Mouse (Mus musculus) embryonic fibroblast, embryonic 13.5 days (primary cell): ENCODE measurements around the gene Zc3h4. TPM values are rescaled to one million over a fixed set of nuclear protein-coding genes. Genes with fewer than 3 reads are reported as not detected.

Experiments used
- H3K27ac ChIP-seq: 2 replicates; pipeline ENCODE4 v1.5.1; 2012; ENCODE audit warnings: low read length, control low read depth, inconsistent platforms; ENCODE audit not compliant: insufficient read depth
- H3K4me1 ChIP-seq: 2 replicates; pipeline ENCODE4 v1.6.1; 2011; ENCODE audit warnings: low read length; ENCODE audit not compliant: control insufficient read depth, insufficient read depth
- H3K4me3 ChIP-seq: 2 replicates; pipeline ENCODE4 v1.5.1; 2011; ENCODE audit warnings: mild to moderate bottlenecking, control low read depth, low read length; ENCODE audit not compliant: insufficient read depth
- CTCF ChIP-seq: IDR thresholded peaks from 2 replicates; pipeline ENCODE4 v1.5.1; 2011; ENCODE audit warnings: mild to moderate bottlenecking, control low read depth, low read length, moderate library complexity, borderline replicate concordance; ENCODE audit not compliant: insufficient read depth
- POLR2A ChIP-seq: IDR thresholded peaks from 2 replicates; pipeline ENCODE4 v1.6.1; 2011; ENCODE audit warnings: low read depth, mild to moderate bottlenecking, control low read depth, low read length, moderate library complexity
- polyA plus RNA-seq: library from polyadenylated mRNA; stranded (reverse); fragments of >200 nt; gene quantifications from 2 replicates; pipeline ENCODE4 v1.2.4, GENCODE M21; 2011; ENCODE audit warnings: low read depth; ENCODE audit not compliant: missing spikeins, insufficient read length

Zc3h4 gene
- polyA plus RNA-seq, 1 experiment: 29.4 TPM

DNA sequence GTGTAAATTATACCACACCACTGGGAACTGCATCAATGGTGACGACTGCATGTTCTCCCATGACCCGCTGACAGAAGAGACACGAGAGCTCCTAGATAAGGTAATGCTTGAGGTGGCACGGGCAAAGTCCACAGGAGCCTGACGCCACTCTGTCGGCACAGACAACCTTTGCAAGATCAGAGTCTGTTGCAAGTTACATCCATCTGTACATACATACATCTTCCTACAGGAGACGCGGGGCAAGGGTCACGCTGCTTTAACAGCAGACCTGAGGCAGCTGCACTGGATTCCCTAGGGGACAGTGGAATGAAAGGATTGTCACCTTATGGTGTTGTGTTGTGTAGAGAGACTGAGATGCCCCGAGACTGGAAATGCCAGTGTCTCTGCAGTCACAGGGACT, 25.0 kb downstream of the Zc3h4 start:
- Histone ChIP-seq H3K27ac (no peak overlapping the region), H3K4me1 (no peaks in the 10 kb centered on the region), H3K4me3 (no peak overlapping the region)
- TF ChIP-seq POLR2A (no peak), CTCF (no peak)

DNA sequence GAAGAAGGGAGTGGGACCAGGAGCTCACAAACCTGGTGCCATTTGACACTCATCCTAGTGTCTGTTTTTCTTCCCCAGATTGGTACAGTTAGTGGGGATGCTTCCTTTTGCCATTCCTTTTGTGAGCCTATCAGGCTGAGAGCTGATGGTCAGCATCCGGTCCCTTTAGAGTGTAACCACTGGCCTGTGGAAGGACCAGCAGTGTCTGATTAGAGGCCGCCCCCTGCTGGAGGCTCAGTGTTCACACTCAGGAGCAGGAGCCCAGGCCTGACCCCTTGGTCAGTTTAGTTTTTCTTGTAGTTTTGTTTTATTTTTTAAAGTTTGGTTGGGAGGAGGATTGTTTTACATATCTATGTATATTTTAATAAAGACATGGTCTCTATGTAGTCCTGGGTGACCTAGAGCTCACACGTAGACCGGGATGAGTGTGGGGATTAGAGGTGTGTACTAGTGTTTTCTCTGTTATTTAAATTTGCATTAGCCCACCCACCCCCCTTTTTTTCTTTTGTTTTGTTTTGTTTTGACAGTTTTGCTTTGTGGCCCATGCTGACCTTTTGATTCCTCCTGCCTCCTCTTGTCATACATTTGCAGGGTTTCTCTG, 25.5 kb downstream of the Zc3h4 start:
- H3K4me1 ChIP-seq: no peaks in the 10 kb centered on the region
- H3K27ac ChIP-seq: no peak overlapping the region
- no peak overlapping the region for H3K4me3 ChIP-seq
- TF ChIP-seq POLR2A (no peak), CTCF (peak; percentile 67)

DNA sequence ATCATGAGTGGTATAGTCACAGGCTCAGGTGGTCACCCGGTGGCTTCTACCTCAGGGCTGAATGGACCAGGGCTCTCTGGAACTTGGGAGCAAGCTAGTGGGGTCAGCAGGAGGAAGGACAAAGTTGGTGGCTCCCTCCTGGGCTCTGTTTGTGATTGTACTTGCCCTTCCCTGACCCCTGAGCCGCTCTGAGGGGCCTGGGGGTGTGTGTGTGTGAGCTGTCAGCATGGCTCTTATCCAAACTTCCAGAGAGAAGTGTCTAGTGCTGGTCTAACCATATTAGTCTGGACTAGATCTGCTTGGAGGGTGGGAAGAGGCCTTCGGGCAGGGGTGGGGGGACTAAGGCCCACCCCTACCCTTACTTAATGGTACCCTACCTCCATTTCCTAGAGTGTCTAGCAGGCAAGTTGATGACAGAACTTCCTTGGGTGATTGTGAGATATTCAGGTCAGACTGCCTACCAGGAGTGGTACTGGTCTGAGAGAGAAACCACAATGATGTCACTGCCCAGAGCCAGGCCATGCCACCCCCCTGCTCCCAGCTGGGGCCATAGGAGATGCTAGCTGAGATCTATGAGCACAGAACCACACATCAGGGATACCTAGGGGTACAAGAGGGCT, 32.8 kb downstream of the Zc3h4 start:
- no peak overlapping the region for H3K27ac ChIP-seq
- no peak for TF ChIP-seq CTCF
- TF ChIP-seq POLR2A: no peak
- no peaks in the 10 kb centered on the region for H3K4me1 ChIP-seq
- H3K4me3 ChIP-seq: no peak overlapping the region

DNA sequence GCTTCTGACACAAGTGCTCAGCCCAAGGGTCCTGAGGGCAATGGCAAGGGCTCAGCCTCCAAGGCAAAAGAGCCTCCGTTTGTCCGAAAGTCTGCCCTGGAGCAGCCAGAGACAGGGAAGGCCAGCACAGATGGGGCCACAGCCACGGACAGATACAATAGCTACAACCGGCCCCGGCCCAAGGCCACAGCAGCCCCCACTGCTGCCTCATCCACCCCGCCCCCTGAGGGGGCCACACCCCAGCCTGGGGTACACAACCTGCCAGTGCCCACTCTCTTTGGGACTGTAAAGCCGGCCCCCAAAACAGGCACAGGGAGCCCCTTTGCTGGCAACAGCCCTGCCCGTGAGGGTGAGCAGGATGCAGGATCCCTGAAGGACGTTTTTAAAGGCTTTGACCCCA, 34.4 kb downstream of the Zc3h4 start:
- H3K27ac ChIP-seq: no peak overlapping the region
- no peak overlapping the region for H3K4me3 ChIP-seq
- TF ChIP-seq POLR2A: no peak
- TF ChIP-seq CTCF: no peak
- H3K4me1 ChIP-seq: no peaks in the 10 kb centered on the region

DNA sequence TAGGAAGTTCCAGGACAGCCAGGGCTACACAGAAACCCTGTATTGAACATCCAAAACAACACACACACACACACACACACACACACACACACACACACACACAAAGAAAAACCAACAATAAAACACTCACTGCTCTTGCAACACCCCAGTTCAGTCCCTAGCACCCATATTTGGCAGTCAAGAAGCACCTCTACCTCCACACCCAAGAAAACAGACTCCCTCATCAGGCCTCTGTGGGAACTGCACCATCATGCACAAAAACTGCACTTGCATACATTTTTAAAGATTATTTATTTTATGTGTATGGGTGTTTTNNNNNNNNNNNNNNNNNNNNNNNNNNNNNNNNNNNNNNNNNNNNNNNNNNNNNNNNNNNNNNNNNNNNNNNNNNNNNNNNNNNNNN, 40.5 kb downstream of the Zc3h4 start:
- Histone ChIP-seq H3K27ac (no peak overlapping the region), H3K4me1 (no peaks in the 10 kb centered on the region), H3K4me3 (no peak overlapping the region)
- no peak for TF ChIP-seq POLR2A
- no peak for TF ChIP-seq CTCF

DNA sequence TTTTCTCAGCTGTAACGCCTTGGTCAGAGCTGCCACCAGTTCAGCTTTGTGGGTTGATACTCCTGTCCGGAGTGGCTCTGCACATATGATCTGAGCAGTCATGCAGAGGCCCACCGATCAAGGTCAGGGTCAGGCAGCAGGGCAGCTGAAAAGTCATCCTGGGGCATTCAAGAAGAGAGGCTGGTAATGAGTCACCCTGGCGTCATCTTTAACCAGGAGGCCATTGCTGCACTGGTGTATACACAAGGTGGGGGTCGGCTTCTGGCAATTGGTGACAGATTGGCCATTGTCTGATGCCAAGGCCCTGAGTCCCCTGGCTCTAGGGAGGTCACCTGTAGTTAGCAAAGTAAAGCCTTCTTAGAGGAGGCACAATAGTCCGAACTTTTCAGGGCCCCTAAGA, 50.9 kb downstream of the Zc3h4 start:
- Histone ChIP-seq H3K4me1 (peaks cover 2% of the 10 kb centered on the region; the same call in 1 of the 2 replicates), H3K4me3 (no peak overlapping the region), H3K27ac (no peak overlapping the region)
- TF ChIP-seq CTCF (no peak), POLR2A (no peak)

DNA sequence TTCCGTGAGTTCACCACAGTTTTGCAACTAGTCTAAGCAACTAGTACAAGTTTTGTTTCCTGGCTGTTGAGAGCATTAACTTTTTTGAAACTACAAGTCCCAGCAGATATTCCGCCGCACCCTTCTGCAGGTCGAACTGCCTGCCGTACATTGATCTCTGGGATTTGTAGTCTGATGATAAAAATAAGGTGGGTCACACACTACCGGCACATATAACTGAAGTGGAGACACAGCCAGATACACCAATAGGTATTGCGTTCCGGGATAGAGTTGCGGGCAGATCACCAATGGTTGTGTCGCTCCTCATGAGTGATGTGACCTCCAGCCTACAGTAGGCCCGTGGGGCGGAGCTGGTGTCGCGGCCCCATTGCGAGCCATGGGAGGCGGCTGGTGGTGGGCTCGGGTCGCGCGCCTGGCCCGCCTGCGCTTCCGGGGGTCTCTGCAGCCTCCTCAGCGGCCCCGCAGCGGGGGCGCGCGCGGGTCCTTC, 51.9 kb downstream of the Zc3h4 start, which contains the start of gene Tmem160:
TSS of gene Tmem160 (plus strand) at position 193 of the 487 bp plus-strand sequence.
- Histone ChIP-seq H3K27ac (no peak within 1 kb of the TSS), H3K4me1 (peaks cover 2% of the 10 kb centered on the region; the same call in 1 of the 2 replicates), H3K4me3 (peak within 1 kb of the TSS; percentile 80)
- TF ChIP-seq CTCF (no peak), POLR2A (no peak)

DNA sequence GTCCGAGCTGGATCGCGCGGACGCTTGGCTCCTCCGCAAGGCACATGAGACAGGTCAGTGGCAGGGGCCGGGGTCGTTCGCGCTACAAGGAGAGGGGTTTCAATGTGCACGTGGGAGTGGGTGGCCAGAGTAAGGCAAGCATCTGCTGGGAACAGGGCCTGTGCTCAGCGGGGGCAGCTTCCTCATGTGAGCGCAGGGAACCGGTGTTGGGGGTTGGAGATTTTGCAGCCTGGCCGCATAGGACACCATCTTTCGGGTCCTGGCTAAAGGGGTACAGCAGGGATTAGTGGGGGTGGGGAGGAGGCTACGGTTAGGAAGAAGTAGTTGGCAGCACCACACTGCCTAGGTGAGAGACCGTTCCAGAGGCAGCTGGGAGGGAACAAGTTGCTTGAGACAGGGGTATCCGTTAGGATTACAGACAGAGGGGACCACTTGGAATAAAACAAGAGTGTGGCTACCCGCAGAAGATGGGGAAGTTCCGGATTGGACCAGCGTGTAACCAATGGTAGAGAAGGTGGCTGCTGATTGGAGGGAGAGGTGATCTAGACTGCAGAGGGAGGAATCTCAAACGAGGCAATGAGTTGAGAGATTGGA, 52.5 kb downstream of the Zc3h4 start:
- Histone ChIP-seq H3K4me1 (peaks cover 2% of the 10 kb centered on the region; the same call in 1 of the 2 replicates), H3K27ac (no peak overlapping the region)
- TF ChIP-seq POLR2A (peak; percentile 50; the same call in 1 of the 2 replicates), CTCF (no peak)

DNA sequence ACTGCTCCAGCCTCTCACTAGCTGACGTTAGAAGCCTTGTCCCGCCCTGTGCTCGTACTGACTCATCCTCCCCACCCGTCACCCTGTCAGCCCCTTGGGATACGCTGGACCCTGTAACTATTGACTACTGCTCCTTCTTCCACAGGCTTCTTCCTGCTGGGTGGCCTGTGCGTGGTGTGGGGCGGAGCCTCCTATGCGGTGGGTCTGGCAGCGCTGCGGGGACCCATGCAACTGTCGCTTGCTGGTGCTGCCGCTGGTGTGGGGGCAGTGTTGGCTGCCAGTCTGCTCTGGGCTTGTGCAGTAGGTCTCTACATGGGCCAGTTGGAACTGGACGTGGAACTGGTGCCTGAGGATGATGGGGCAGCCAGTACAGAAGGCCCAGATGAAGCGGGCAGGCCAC, 54.3 kb downstream of the Zc3h4 start:
- Histone ChIP-seq H3K4me1 (peaks cover 2% of the 10 kb centered on the region; the same call in 1 of the 2 replicates), H3K27ac (no peak overlapping the region), H3K4me3 (no peak overlapping the region)
- no peak for TF ChIP-seq POLR2A
- no peak for TF ChIP-seq CTCF

More for the DNA sequence above, 52.5 kb downstream of the Zc3h4 start:
- peak overlapping the region; percentile 80 for H3K4me3 ChIP-seq

DNA sequence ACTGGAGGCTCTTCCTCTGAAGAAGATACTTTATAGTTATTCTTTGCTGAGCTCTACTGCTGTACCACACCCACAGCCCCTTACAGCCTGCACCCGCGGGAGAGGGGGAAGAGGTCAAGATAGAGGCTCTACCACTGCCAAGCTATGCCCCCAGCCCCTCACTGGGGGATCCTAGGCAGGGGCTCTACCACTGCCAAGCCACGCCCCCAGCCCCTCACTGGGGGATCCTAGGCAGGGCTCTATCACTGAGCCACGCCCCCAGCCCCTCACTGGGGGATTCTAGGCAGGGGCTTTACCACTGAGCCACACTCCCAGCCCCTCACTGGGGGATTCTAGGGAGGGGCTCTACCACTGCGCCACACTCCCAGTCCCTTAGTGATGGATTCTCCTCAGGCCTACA, 55.6 kb downstream of the Zc3h4 start:
- no peak for TF ChIP-seq CTCF
- no peak for TF ChIP-seq POLR2A
- H3K4me3 ChIP-seq: no peak overlapping the region

More for the DNA sequence above, 55.6 kb downstream of the Zc3h4 start:
- peaks cover 2% of the 10 kb centered on the region; the same call in 1 of the 2 replicates for H3K4me1 ChIP-seq
- no peak overlapping the region for H3K27ac ChIP-seq
